Mouse (Mus musculus): ENCODE measurements at regions not wholly inside any gene's neighbourhood (a gene's known extent, or its start where the extent isn't known, plus 50 kb on each side); places are given as distances from the start of the nearest gene placed in this dataset.

GRCm38 (mm10) chr17:31753113-31753858, 75.7 kb downstream of the Cryaa start:
- no peak for TF ChIP-seq POLR2A (IDR thresholded peaks at IDR 0.05; ENCODE audit: insufficient read length, low read depth)
- TF ChIP-seq SRF (IDR thresholded peaks at IDR 0.05; ENCODE audit: control insufficient read depth, insufficient read length, low read depth) = no peak
- peak in 2 of 3 experiments; percentile 12 to 85 for TF ChIP-seq MYOG (IDR thresholded peaks at IDR 0.05; ENCODE audit: control insufficient read depth in 1 of 3, insufficient read depth in 1 of 3, insufficient read length in 2 of 3, low read depth in 2 of 3)
- no peak for TF ChIP-seq TCF12 (IDR thresholded peaks at IDR 0.05; ENCODE audit: insufficient read depth, poor library complexity, severe bottlenecking)
- no peak for TF ChIP-seq POLR2AphosphoS2 (IDR thresholded peaks at IDR 0.05; ENCODE audit: insufficient read length, low read depth)
- no peak for TF ChIP-seq MAX (IDR thresholded peaks at IDR 0.05; ENCODE audit: low read depth)
- no peak for TF ChIP-seq E2F4 (IDR thresholded peaks at IDR 0.05; ENCODE audit: insufficient read depth)
- TF ChIP-seq USF1 (IDR thresholded peaks at IDR 0.05; ENCODE audit: low read depth) = no peak
- no peak for TF ChIP-seq CEBPB (IDR thresholded peaks at IDR 0.05; ENCODE audit: insufficient read depth, poor library complexity, severe bottlenecking)
- no peak for TF ChIP-seq REST (IDR thresholded peaks at IDR 0.05; ENCODE audit: insufficient read depth, insufficient read length)
- TF ChIP-seq TCF3 (IDR thresholded peaks at IDR 0.05; ENCODE audit: insufficient read length, low read depth) = no peak
- TF ChIP-seq MYOD1 (IDR thresholded peaks at IDR 0.05; ENCODE audit: control insufficient read depth in 1 of 3, insufficient read length in 2 of 3, low read depth in 2 of 3) = peak in 1 of 3 experiments; percentile 76

Measured in myocyte (in vitro differentiated cells).